Mouse (Mus musculus): ENCODE data around the gene 2310022A10Rik. TPM values are rescaled to one million over a fixed set of nuclear protein-coding genes. Genes with fewer than 3 reads are reported as not detected.
A peak's percentile ranks its signal among the peaks of the same experiment; 100 is the strongest.

Gene 2310022A10Rik
- polyA plus RNA-seq, 1 experiment from 2014 or later, result 37.3 TPM

- H3K9me3 ChIP-seq (replicated peaks), result no peaks in the 10 kb centered on the region
- 57% methylated on average over 6 of the region's 6 CpGs for WGBS
- peaks cover 17% of the 10 kb centered on the region for H3K36me3 ChIP-seq
- peak overlapping the region; percentile 59 for H3K4me3 ChIP-seq
- no peak for DNase-seq (ENCODE audit: low spot score)
- peaks cover 19% of the 10 kb centered on the region for H3K4me1 ChIP-seq
- H3K27me3 ChIP-seq (ENCODE audit: low read depth, poor library complexity, severe bottlenecking), result no peaks in the 10 kb centered on the region
- peak overlapping the region; percentile 78 for H3K27ac ChIP-seq (replicated peaks)
These were observed 10.0 kb upstream of the 2310022A10Rik start for GRCm38 (mm10) chr7:27543065-27543464.

GRCm38 (mm10) chr7:27543851-27544250 lies 9.2 kb upstream of the 2310022A10Rik start:
- peaks cover 15% of the 10 kb centered on the region; the same call in 1 of the 2 replicates for H3K36me3 ChIP-seq
- peaks cover 19% of the 10 kb centered on the region for H3K4me1 ChIP-seq
- no peaks in the 10 kb centered on the region for H3K27me3 ChIP-seq (ENCODE audit: low read depth, poor library complexity, severe bottlenecking)
- no peak for DNase-seq (ENCODE audit: low spot score)
- H3K4me3 ChIP-seq, result no peak overlapping the region
- 88% methylated on average over 4 of the region's 4 CpGs for WGBS
- H3K27ac ChIP-seq (replicated peaks), result no peak overlapping the region
- H3K9me3 ChIP-seq (replicated peaks), result no peaks in the 10 kb centered on the region

- no peaks in the 10 kb centered on the region for H3K9me3 ChIP-seq (replicated peaks)
- 89% methylated on average over 12 of the region's 12 CpGs for WGBS
- no peak overlapping the region for H3K27ac ChIP-seq (replicated peaks)
- DNase-seq (ENCODE audit: low spot score), result no peak
- 0 out of 2 replicates have a peak, but pooled peaks cover 5% of the 10 kb centered on the region for H3K36me3 ChIP-seq
- no peak overlapping the region for H3K4me3 ChIP-seq
- peaks cover 19% of the 10 kb centered on the region for H3K4me1 ChIP-seq
- H3K27me3 ChIP-seq (ENCODE audit: low read depth, poor library complexity, severe bottlenecking), result no peaks in the 10 kb centered on the region
These were observed 8.2 kb upstream of the 2310022A10Rik start for GRCm38 (mm10) chr7:27544675-27545370.

GRCm38 (mm10) chr7:27549597-27549996 lies 3.4 kb upstream of the 2310022A10Rik start:
- DNase-seq (ENCODE audit: low spot score), result no peak
- Histone ChIP-seq H3K4me3 (no peak overlapping the region), H3K4me1 (peaks cover 27% of the 10 kb centered on the region), H3K9me3 (replicated peaks) (no peaks in the 10 kb centered on the region), H3K27ac (replicated peaks) (no peak overlapping the region), H3K27me3 (ENCODE audit: low read depth, poor library complexity, severe bottlenecking) (no peaks in the 10 kb centered on the region), H3K36me3 (no peaks in the 10 kb centered on the region; the same call in 1 of the 2 replicates)
- 77% methylated on average over 6 of the region's 6 CpGs for WGBS

GRCm38 (mm10) chr7:27552070-27552469 lies 963 bp upstream of the 2310022A10Rik start:
- no peaks in the 10 kb centered on the region for H3K9me3 ChIP-seq (replicated peaks)
- no peaks in the 10 kb centered on the region for H3K27me3 ChIP-seq (ENCODE audit: low read depth, poor library complexity, severe bottlenecking)
- peak overlapping the region; percentile 84 for H3K4me3 ChIP-seq
- H3K4me1 ChIP-seq, result peaks cover 30% of the 10 kb centered on the region
- 58% methylated on average over 5 of the region's 5 CpGs for WGBS
- no peak overlapping the region for H3K27ac ChIP-seq (replicated peaks)
- H3K36me3 ChIP-seq, result peaks cover 20% of the 10 kb centered on the region
- no peak for DNase-seq (ENCODE audit: low spot score)

GRCm38 (mm10) chr7:27560291-27560887 lies 7.4 kb downstream of the 2310022A10Rik start:
- WGBS, result 81% methylated on average over 8 of the region's 8 CpGs
- Histone ChIP-seq H3K27me3 (ENCODE audit: low read depth, poor library complexity, severe bottlenecking) (no peaks in the 10 kb centered on the region), H3K9me3 (replicated peaks) (no peaks in the 10 kb centered on the region), H3K27ac (replicated peaks) (no peak overlapping the region), H3K4me1 (peaks cover 4% of the 10 kb centered on the region; the same call in 1 of the 2 replicates), H3K4me3 (no peak overlapping the region), H3K36me3 (peaks cover 83% of the 10 kb centered on the region)
- DNase-seq (ENCODE audit: low spot score), result no peak

GRCm38 (mm10) chr7:27560978-27561377 lies 7.9 kb downstream of the 2310022A10Rik start:
- Histone ChIP-seq H3K4me3 (no peak overlapping the region), H3K27me3 (ENCODE audit: low read depth, poor library complexity, severe bottlenecking) (no peaks in the 10 kb centered on the region), H3K4me1 (peaks cover 4% of the 10 kb centered on the region; the same call in 1 of the 2 replicates), H3K27ac (replicated peaks) (no peak overlapping the region), H3K36me3 (peaks cover 83% of the 10 kb centered on the region), H3K9me3 (replicated peaks) (no peaks in the 10 kb centered on the region)
- 85% methylated on average over 1 of the region's 1 CpGs for WGBS
- DNase-seq (ENCODE audit: low spot score), result no peak

GRCm38 (mm10) chr7:27569580-27570224 lies 16.7 kb downstream of the 2310022A10Rik start:
- Histone ChIP-seq H3K27ac (replicated peaks) (no peak overlapping the region), H3K9me3 (replicated peaks) (no peaks in the 10 kb centered on the region), H3K36me3 (peaks cover 90% of the 10 kb centered on the region), H3K27me3 (ENCODE audit: low read depth, poor library complexity, severe bottlenecking) (no peaks in the 10 kb centered on the region), H3K4me3 (no peak overlapping the region), H3K4me1 (no peaks in the 10 kb centered on the region)
- no peak for DNase-seq (ENCODE audit: low spot score)
- 90% methylated on average over 5 of the region's 5 CpGs for WGBS

- Histone ChIP-seq H3K36me3 (peaks cover 91% of the 10 kb centered on the region), H3K9me3 (replicated peaks) (no peaks in the 10 kb centered on the region), H3K4me3 (no peak overlapping the region), H3K27me3 (ENCODE audit: low read depth, poor library complexity, severe bottlenecking) (no peaks in the 10 kb centered on the region), H3K27ac (replicated peaks) (no peak overlapping the region), H3K4me1 (no peaks in the 10 kb centered on the region)
- no peak for DNase-seq (ENCODE audit: low spot score)
- 95% methylated on average over 4 of the region's 4 CpGs for WGBS
These were observed 19.1 kb downstream of the 2310022A10Rik start for GRCm38 (mm10) chr7:27572133-27572532.

GRCm38 (mm10) chr7:27574124-27574880 lies 21.3 kb downstream of the 2310022A10Rik start:
- Histone ChIP-seq H3K9me3 (replicated peaks) (no peaks in the 10 kb centered on the region), H3K27ac (replicated peaks) (no peak overlapping the region), H3K4me1 (no peaks in the 10 kb centered on the region), H3K4me3 (no peak overlapping the region), H3K36me3 (peaks cover 93% of the 10 kb centered on the region), H3K27me3 (ENCODE audit: low read depth, poor library complexity, severe bottlenecking) (no peaks in the 10 kb centered on the region)
- DNase-seq (ENCODE audit: low spot score), result no peak
- 91% methylated on average over 14 of the region's 14 CpGs for WGBS

- Histone ChIP-seq H3K27ac (replicated peaks) (no peak overlapping the region), H3K36me3 (peaks cover 94% of the 10 kb centered on the region), H3K4me1 (no peaks in the 10 kb centered on the region), H3K4me3 (no peak overlapping the region), H3K9me3 (replicated peaks) (no peaks in the 10 kb centered on the region), H3K27me3 (ENCODE audit: low read depth, poor library complexity, severe bottlenecking) (no peaks in the 10 kb centered on the region)
- peak; percentile 22 for DNase-seq (ENCODE audit: low spot score)
- 71% methylated on average over 6 of the region's 6 CpGs for WGBS
These were observed 23.9 kb downstream of the 2310022A10Rik start for GRCm38 (mm10) chr7:27576914-27577313.

- H3K4me3 ChIP-seq, result no peak overlapping the region
- no peak for DNase-seq (ENCODE audit: low spot score)
- H3K27me3 ChIP-seq (ENCODE audit: low read depth, poor library complexity, severe bottlenecking), result no peaks in the 10 kb centered on the region
- 90% methylated on average over 6 of the region's 6 CpGs for WGBS
- H3K27ac ChIP-seq (replicated peaks), result no peak overlapping the region
- no peaks in the 10 kb centered on the region for H3K9me3 ChIP-seq (replicated peaks)
- H3K4me1 ChIP-seq, result no peaks in the 10 kb centered on the region
- peaks cover 94% of the 10 kb centered on the region for H3K36me3 ChIP-seq
These were observed 24.6 kb downstream of the 2310022A10Rik start for GRCm38 (mm10) chr7:27577589-27577988.

Measured in midbrain, embryonic 10.5 days (tissue).